Mouse (Mus musculus) testis, adult 2 months (tissue): ENCODE results near the gene Akp3.

Experiments
- CTCF ChIP-seq: fragments of 200-500 bp; IDR thresholded peaks from 2 replicates; pipeline ENCODE4 v1.5.1; 2012; ENCODE audit warnings: low read depth, mild to moderate bottlenecking, inconsistent platforms, low read length, moderate library complexity; ENCODE audit not compliant: control insufficient read depth, insufficient read depth, insufficient replicate concordance
- POLR2A ChIP-seq: fragments of 200-500 bp; IDR thresholded peaks from 2 replicates; pipeline ENCODE4 v1.6.1; 2012; ENCODE audit warnings: low read depth, mild to moderate bottlenecking, inconsistent platforms, low read length, moderate library complexity; ENCODE audit not compliant: control insufficient read depth

GRCm38 (mm10) chr1:87108564-87108963 is 16.2 kb upstream of the Akp3 start:
- TF ChIP-seq POLR2A: no peak
- no peak for TF ChIP-seq CTCF
